Mouse (Mus musculus): Measurements from ENCODE around the gene Tbc1d15.

The Tbc1d15 gene

GRCm38 (mm10) chr10:115160289-115160688 is 91.0 kb downstream of the Tbc1d15 start:
- DNase-seq (ENCODE audit: low spot score) = no peak

Data from urinary bladder, postnatal 14 days (tissue).